Mouse (Mus musculus) embryonic facial prominence, embryonic 15.5 days (tissue): ENCODE results near the gene Orm3. TPM values are rescaled to one million over a fixed set of nuclear protein-coding genes. Genes with fewer than 3 reads are reported as not detected.

Source experiments
- ATAC-seq: fragments of 200-750 bp; cut with Nextera tagmentation; 2 replicates; pipeline ENCODE4 v1.8.0; 2017; ENCODE audit warnings: low read depth, moderate TSS enrichment; ENCODE audit not compliant: insufficient number of reproducible peaks, low FRiP score, low TSS enrichment
- H3K27ac ChIP-seq: fragments of 300-500 bp; sonication (generic); replicated peaks from 2 replicates; pipeline ENCODE4 v1.5.1; 2015; ENCODE audit warnings: mild to moderate bottlenecking, inconsistent platforms
- H3K27me3 ChIP-seq: fragments of 300-500 bp; sonication (generic); 2 replicates; pipeline ENCODE4 v1.6.1; 2015; ENCODE audit warnings: inconsistent platforms
- H3K36me3 ChIP-seq: fragments of 300-500 bp; sonication (generic); 2 replicates; pipeline ENCODE4 v1.6.1; 2015; ENCODE audit warnings: mild to moderate bottlenecking, inconsistent platforms
- H3K4me1 ChIP-seq: fragments of 300-500 bp; sonication (generic); 2 replicates; pipeline ENCODE4 v1.6.1; 2015; ENCODE audit warnings: inconsistent platforms
- H3K4me2 ChIP-seq: fragments of 300-500 bp; sonication (generic); replicated peaks from 2 replicates; pipeline ENCODE4 v1.6.1; 2015; ENCODE audit warnings: mild to moderate bottlenecking, inconsistent platforms
- H3K4me3 ChIP-seq: fragments of 300-500 bp; sonication (generic); replicated peaks from 2 replicates; pipeline ENCODE4 v1.5.1; 2015; ENCODE audit warnings: mild to moderate bottlenecking, inconsistent platforms
- H3K9ac ChIP-seq: fragments of 300-500 bp; sonication (generic); 2 replicates; pipeline ENCODE4 v1.6.1; 2015; ENCODE audit warnings: inconsistent platforms
- H3K9me3 ChIP-seq: fragments of 300-500 bp; sonication (generic); replicated peaks from 2 replicates; pipeline ENCODE4 v1.6.1; 2016; ENCODE audit warnings: inconsistent platforms
- whole genome bisulfite sequencing: fragments of 180-500 bp; shearing (Covaris S2); methylation state at CpG from one replicate; pipeline ENCODE4 v1.1.7; 2015; 5-methylcytosine and 5-hydroxymethylcytosine counted together
- polyA plus RNA-seq: library from polyadenylated mRNA; unstranded; fragments of >200 nt; fragmentation: Nextera tagmentation; extraction: Ambion mirVana; gene quantifications from 2 replicates; pipeline ENCODE4 v1.2.1, GENCODE M21; 2015

Gene Orm3
- polyA plus RNA-seq, 1 experiment from 2014 or later: not detected

GRCm38 (mm10) chr4:63403040-63403959, 47.3 kb downstream of the Orm3 start, which contains the start of gene Akna:
Gene Akna (minus strand): TSS chr4:63403354.
- Histone ChIP-seq H3K4me1 (peaks cover 79% of the 10 kb centered on the region), H3K27me3 (no peaks in the 10 kb centered on the region), H3K9me3 (no peaks in the 10 kb centered on the region), H3K27ac (peak within 1 kb of the TSS; percentile 82), H3K36me3 (no peaks in the 10 kb centered on the region), H3K9ac (0 out of 2 replicates have a peak within 1 kb of the TSS, but pooled peaks have one; percentile 2), H3K4me2 (peak within 1 kb of the TSS; percentile 42), H3K4me3 (peak within 1 kb of the TSS; percentile 30)
- 15% methylated on average over 17 of the region's 17 CpGs for WGBS
- peak; percentile 89 for ATAC-seq

GRCm38 (mm10) chr4:63404205-63404604, 48.2 kb downstream of the Orm3 start:
- H3K27me3 ChIP-seq: no peaks in the 10 kb centered on the region
- WGBS: 69% methylated on average over 7 of the region's 7 CpGs
- no peaks in the 10 kb centered on the region for H3K36me3 ChIP-seq
- peaks cover 79% of the 10 kb centered on the region for H3K4me1 ChIP-seq
- no peaks in the 10 kb centered on the region for H3K9me3 ChIP-seq
- H3K4me2 ChIP-seq: no peak overlapping the region; the same call in 1 of the 2 replicates
- no peak overlapping the region for H3K4me3 ChIP-seq
- ATAC-seq: no peak
- H3K9ac ChIP-seq: no peak overlapping the region
- peak overlapping the region; percentile 82 for H3K27ac ChIP-seq

- no peak overlapping the region for H3K4me3 ChIP-seq
- no peak overlapping the region for H3K4me2 ChIP-seq
- H3K36me3 ChIP-seq: no peaks in the 10 kb centered on the region
- no peak for ATAC-seq
- no peak overlapping the region for H3K9ac ChIP-seq
- no peaks in the 10 kb centered on the region for H3K27me3 ChIP-seq
- 0 out of 2 replicates have a peak overlapping the region, but pooled peaks have one; percentile 22 for H3K27ac ChIP-seq
- H3K9me3 ChIP-seq: no peaks in the 10 kb centered on the region
- H3K4me1 ChIP-seq: peaks cover 79% of the 10 kb centered on the region
- WGBS: 38% methylated on average over 7 of the region's 7 CpGs
Observed at GRCm38 (mm10) chr4:63405051-63405450, 49.1 kb downstream of the Orm3 start.

GRCm38 (mm10) chr4:63405683-63406082, 49.7 kb downstream of the Orm3 start:
- 63% methylated on average over 4 of the region's 4 CpGs for WGBS
- no peak overlapping the region for H3K9ac ChIP-seq
- peaks cover 76% of the 10 kb centered on the region for H3K4me1 ChIP-seq

GRCm38 (mm10) chr4:63408247-63408646, 52.3 kb downstream of the Orm3 start:
- no peak for ATAC-seq
- 52% methylated on average over 7 of the region's 7 CpGs for WGBS
- peak overlapping the region; percentile 100; the same call in 1 of the 2 replicates for H3K4me2 ChIP-seq
- no peaks in the 10 kb centered on the region for H3K27me3 ChIP-seq
- no peak overlapping the region for H3K4me3 ChIP-seq
- no peak overlapping the region for H3K9ac ChIP-seq
- H3K4me1 ChIP-seq: peaks cover 57% of the 10 kb centered on the region
- no peak overlapping the region for H3K27ac ChIP-seq
- H3K36me3 ChIP-seq: no peaks in the 10 kb centered on the region
- no peaks in the 10 kb centered on the region for H3K9me3 ChIP-seq

More at GRCm38 (mm10) chr4:63405683-63406082, 49.7 kb downstream of the Orm3 start:
- H3K27me3 ChIP-seq: no peaks in the 10 kb centered on the region
- H3K27ac ChIP-seq: no peak overlapping the region
- no peak overlapping the region for H3K4me2 ChIP-seq
- no peak overlapping the region for H3K4me3 ChIP-seq
- no peak for ATAC-seq
- H3K36me3 ChIP-seq: no peaks in the 10 kb centered on the region
- no peaks in the 10 kb centered on the region for H3K9me3 ChIP-seq

- H3K4me1 ChIP-seq: peaks cover 53% of the 10 kb centered on the region
- H3K27ac ChIP-seq: no peak overlapping the region
- no peaks in the 10 kb centered on the region for H3K27me3 ChIP-seq
- 11% methylated on average over 8 of the region's 8 CpGs for WGBS
- peak; percentile 18; the same call in 1 of the 2 replicates for ATAC-seq
- H3K9ac ChIP-seq: no peak overlapping the region
- no peaks in the 10 kb centered on the region for H3K9me3 ChIP-seq
- peak overlapping the region; percentile 100 for H3K4me2 ChIP-seq
- no peak overlapping the region; the same call in 1 of the 2 replicates for H3K4me3 ChIP-seq
- H3K36me3 ChIP-seq: no peaks in the 10 kb centered on the region
Observed at GRCm38 (mm10) chr4:63408649-63409048, 52.7 kb downstream of the Orm3 start.

Other genes starting within 250 kb of the Orm3 start
- gene Ambp, start 201.4 kb upstream of the Orm3 start, polyA plus RNA-seq: 0.16 TPM in 1 of 2 replicates, not detected in the other
- gene Kif12, start 184.0 kb upstream of the Orm3 start, polyA plus RNA-seq: not detected in 2 replicates
- gene Col27a1, start 142.2 kb upstream of the Orm3 start, polyA plus RNA-seq: 19.1 and 22.3 TPM in 2 replicates
- gene Orm1, start 11.6 kb upstream of the Orm3 start, polyA plus RNA-seq: 17.0 and 22.3 TPM in 2 replicates
- 0.31 and 0.39 TPM in 2 replicates for gene Orm2, start 6.3 kb downstream of the Orm3 start, polyA plus RNA-seq
- gene Akna, start 47.2 kb downstream of the Orm3 start, polyA plus RNA-seq: 7.5 and 9.6 TPM in 2 replicates
- 4.9 and 5.2 TPM in 2 replicates for gene Whrn, start 139.8 kb downstream of the Orm3 start, polyA plus RNA-seq
- gene Atp6v1g1, start 188.6 kb downstream of the Orm3 start, polyA plus RNA-seq: 317 and 319 TPM in 2 replicates
- 8.2 and 9.6 TPM in 2 replicates for gene Tmem268, start 202.6 kb downstream of the Orm3 start, polyA plus RNA-seq
- gene Gm11213, start 249.1 kb downstream of the Orm3 start, polyA plus RNA-seq: not detected in 2 replicates